Mouse (Mus musculus) left cerebral cortex, adult 8-10 months (tissue): ENCODE data around the gene Usp16. TPM values are rescaled to one million over a fixed set of nuclear protein-coding genes. Genes with fewer than 3 reads are reported as not detected.
"Not testable (repeated sequence)": the region's sequence is repeated elsewhere in the genome, so short reads cannot be mapped to it uniquely, and the experiment has no call there.

ENCODE experiments used
- DNase-seq, 2 experiments: peaks; one replicate each; pipeline ENCODE4 v3.0.0; 2022; ENCODE audit warnings: low spot score in 2 of 2
- total RNA-seq, 4 experiments: library from RNA; stranded (reverse); gene quantifications; 2 replicates each; pipeline ENCODE4 v1.2.4; 2022

Usp16 gene
- total RNA-seq, 4 experiments from 2014 or later = 36.6 to 44.3 (median 43.5) TPM

GRCm38 (mm10) chr16:87484367-87484766, 29.9 kb downstream of the Usp16 start:
- no peak for DNase-seq

DNA sequence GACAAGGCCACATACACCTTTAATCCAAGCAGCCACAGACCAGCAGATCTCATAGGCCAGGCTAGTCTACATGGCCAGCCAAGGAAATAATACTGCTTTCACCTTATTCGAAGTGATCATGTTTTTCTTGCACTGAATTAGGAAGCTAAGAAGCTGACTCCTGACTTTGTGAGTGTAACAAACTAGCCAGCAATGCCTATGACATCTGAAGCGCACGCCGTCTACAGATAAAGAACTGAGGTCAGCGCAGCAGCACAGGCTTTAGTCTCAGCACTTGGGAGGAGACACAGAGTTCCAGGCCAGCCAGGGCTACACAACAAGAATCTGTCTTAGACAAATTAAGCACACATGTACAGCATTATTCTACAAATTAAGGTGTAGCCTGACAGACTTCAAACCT, 32.2 kb downstream of the Usp16 start:
- DNase-seq = no peak

DNA sequence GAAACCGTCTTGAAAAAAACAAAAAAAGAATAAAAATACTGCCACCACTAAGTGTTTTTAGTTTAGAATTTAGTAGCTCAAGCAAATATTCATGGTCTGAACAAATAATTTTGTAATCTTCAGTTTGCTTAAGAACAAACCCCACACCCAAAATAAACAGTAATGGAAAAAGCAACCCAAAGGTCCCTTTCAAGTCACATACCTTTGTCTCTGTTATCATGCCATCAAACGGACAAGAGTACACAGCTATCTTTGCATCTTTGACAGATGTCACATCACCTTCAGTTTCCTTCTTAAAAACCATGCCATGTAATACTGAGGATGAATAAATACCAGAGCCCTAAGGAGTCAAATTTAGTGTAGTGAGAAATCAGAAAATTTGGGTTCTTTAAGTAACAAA, 34.1 kb downstream of the Usp16 start:
- DNase-seq = no peak

- DNase-seq = not testable (repeated sequence)
These were observed 37.8 kb downstream of the Usp16 start for GRCm38 (mm10) chr16:87492191-87492792.

DNA sequence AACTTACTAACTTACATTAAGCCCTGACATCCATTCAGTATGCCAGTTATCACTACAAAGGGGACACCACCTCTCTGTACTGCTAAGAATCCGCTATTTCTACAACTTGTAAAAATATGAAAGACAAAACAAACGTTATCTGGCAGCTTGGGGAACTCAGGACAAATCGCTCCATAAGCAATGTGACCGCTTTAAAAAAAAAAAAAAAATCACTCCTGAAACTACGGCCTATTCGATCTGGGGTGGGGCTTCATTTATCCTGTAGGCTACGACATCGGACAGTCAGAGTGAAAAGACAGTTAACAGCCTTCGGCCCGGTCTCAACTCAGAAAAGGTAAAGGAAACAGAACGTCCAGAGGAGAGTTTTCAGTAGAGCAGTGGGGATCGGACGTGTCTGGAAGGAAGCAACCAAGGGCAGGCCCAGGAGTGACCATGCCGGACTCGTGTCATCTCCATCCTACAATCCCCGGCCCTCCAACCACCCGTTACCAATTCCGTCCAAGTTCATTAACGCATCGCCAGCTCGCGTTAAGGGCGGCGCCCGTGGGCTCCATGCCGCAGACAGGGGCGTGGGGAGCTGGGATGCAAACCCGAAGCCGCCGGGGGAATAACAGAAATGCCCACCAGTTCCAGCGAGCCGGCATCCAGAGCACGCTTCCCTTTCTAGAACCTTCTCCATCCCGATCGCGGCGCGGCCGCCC, 40.6 kb downstream of the Usp16 start:
- DNase-seq = peak in 1 of 2 experiments; percentile 9

GRCm38 (mm10) chr16:87495716-87496447, 41.4 kb downstream of the Usp16 start, which contains the start of gene Cct8:
Cct8 (minus strand) TSS chr16:87495873.
- peak; percentile 86 to 96 for DNase-seq

GRCm38 (mm10) chr16:87496728-87497127, 42.2 kb downstream of the Usp16 start:
- no peak for DNase-seq

- DNase-seq = no peak
These were observed 42.7 kb downstream of the Usp16 start for GRCm38 (mm10) chr16:87497171-87497570.

DNA sequence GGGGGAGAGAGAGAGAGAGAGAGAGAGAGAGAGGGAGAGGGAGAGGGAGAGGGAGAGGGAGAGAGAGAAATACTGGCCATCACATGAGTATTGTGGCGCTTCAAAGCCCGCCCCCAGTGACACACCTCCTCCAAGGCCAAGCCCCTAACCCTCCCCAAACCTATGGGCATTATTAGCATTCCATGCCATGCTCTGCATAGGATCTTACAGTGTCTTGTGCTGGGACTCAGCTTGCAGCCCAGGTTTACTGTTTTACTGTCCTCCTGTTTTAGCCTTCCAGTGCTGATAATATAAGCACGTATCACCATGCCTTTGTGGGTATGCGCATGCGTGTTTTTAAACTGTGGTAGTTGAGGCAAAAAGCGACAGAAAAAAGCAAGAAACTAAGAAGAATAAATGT, 45.1 kb downstream of the Usp16 start:
- DNase-seq = no peak

- no peak for DNase-seq
These were observed 47.0 kb downstream of the Usp16 start for GRCm38 (mm10) chr16:87501304-87502078.

- no peak for DNase-seq
These were observed 57.2 kb downstream of the Usp16 start for GRCm38 (mm10) chr16:87511706-87512105.

DNA sequence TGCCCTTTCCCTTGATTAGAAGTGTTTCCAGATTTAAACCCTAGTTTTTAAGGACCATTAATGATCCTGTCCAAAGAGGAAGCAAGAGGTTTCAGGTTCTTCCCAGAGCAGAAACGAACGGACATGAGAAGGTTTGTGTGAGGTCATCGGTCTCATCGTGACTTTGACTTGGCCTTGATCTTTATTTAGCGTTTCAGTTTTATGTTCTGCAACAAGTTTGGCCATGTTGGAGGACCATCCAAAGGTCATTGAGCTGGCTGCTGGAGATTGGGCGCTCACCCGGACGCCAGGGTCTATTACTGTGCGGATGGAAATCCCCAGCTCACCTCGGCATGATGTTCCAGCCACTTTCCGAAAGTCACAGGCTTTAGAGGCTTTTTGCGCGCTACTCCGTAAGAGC, 57.8 kb downstream of the Usp16 start:
- no peak for DNase-seq

- DNase-seq = no peak
These were observed 69.7 kb downstream of the Usp16 start for GRCm38 (mm10) chr16:87524228-87524627.

GRCm38 (mm10) chr16:87527553-87528249, 73.2 kb downstream of the Usp16 start:
- DNase-seq = no peak

DNA sequence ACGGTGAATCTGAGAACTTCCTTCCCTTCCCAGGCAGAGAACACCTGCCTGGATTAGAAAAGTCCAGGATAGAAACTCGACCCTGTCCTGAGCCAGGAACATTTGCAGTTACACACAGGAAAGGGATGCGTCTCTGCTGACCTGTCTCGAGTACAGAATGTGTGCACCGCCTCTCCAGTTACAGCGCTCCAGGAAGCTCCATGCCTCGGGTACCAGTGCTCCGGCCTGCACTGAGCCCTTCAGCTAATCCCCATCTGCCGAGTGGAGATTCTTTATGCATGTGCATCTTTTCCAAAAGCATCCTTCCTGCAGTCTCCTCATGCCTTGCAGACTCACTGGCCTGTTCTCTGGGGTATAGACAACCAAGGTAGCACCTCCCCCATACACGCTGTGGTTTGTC, 74.3 kb downstream of the Usp16 start:
- DNase-seq = no peak

Other genes with a start within 250 kb of the Usp16 start
- 10 to 100 TPM; 16.4 to 17.3 (median 16.9) TPM for gene N6amt1, start 100.5 kb upstream of the Usp16 start, total RNA-seq
- gene Ltn1, start 22.1 kb upstream of the Usp16 start, total RNA-seq = 10 to 100 TPM; 41.1 to 46.9 (median 43.1) TPM
- 1 to 10 TPM; 9.2 to 9.6 (median 9.5) TPM for gene Rwdd2b, start 14.1 kb upstream of the Usp16 start, total RNA-seq
- 100 to 1,000 TPM; 167 to 182 (median 176) TPM for gene Cct8, start 41.2 kb downstream of the Usp16 start, total RNA-seq
- under 1 TPM in 3 of 4 experiments, not detected in 1; 0.46 to 0.59 (median 0.53) TPM for gene Map3k7cl, start 98.6 kb downstream of the Usp16 start, total RNA-seq
- gene Bach1, start 244.2 kb downstream of the Usp16 start, total RNA-seq = 10 to 100 TPM; 12.4 to 15.1 (median 13.6) TPM